Mouse (Mus musculus) Patski (cell line): ENCODE measurements at regions not wholly inside any gene's neighbourhood (a gene's known extent, or its start where the extent isn't known, plus 50 kb on each side); places are given as distances from the start of the nearest gene placed in this dataset.

Source experiments
- ATAC-seq: fragments of 100-300 bp; one replicate; pipeline ENCODE4 v1.8.0; 2021
- CTCF ChIA-PET: fragments of 350-600 bp; sonication (Branson Sonifier 250); formaldehyde crosslinking; loops from one replicate; lab custom pipeline; 2022; ENCODE audit warnings: inconsistent platforms; lab: Charles Lee
- POLR2A ChIA-PET: fragments of 350-600 bp; sonication (Branson Sonifier 250); formaldehyde crosslinking; loops from one replicate; lab custom pipeline; 2022; ENCODE audit warnings: antibody characterized with exemption, inconsistent platforms; lab: Charles Lee
- DNase-seq: peaks from one replicate; pipeline ENCODE4 v3.0.0-alpha.2; 2011; ENCODE audit warnings: low read depth, low spot score
- H3K27me3 ChIP-seq: fragments of 371-371 bp; one replicate; pipeline ENCODE4 v1.5.1; 2021
- CTCF ChIP-seq: fragments of 100-300 bp; IDR thresholded peaks from one replicate; pipeline ENCODE4 v1.5.1; 2021
- in situ Hi-C: fragments of 300-500 bp; cut with MboI; formaldehyde crosslinking; loops from 3 replicates; pipeline ENCODE4 v1.11.1; 2018; ENCODE audit warnings: low pct_unique_long_range_greater_than_20kb, mixed read lengths

GRCm38 (mm10) chr11:37463658-37464420 lies 228.1 kb upstream of the Tenm2 start:
- TF ChIP-seq CTCF: no peak
- ChIA-PET CTCF (interaction anchor here (1.1 to 1.2 kb wide), 2 partner anchors 10 to 13 kb away, joined by 3 read pairs; no protein-coding TSS in a partner anchor), POLR2A (no interaction called here)
- no peaks in the 10 kb centered on the region for H3K27me3 ChIP-seq
- ATAC-seq (no peak), DNase-seq (no peak)
- in situ Hi-C loops: no loop called here

DNA sequence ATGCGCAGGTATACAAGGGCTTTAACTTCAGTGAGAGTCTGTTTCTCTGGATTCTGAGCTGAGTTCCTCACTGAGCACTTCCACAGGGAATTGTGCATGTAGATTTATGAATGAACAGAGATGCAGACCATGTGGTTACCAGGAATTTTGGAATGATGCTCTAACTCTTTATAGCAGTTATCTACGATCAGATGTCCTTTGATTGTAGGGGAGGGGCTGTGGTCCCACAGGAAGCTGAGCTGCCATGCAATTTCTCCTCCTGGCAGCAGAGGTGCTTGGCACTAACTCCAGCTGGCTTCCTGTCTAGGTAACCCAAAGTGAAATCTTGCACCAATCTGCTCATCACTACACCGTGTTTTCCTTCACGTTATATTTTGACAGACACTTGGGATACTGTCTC lies 226.6 kb upstream of the Tenm2 start:
- DNase-seq (no peak), ATAC-seq (no peak)
- ChIA-PET POLR2A (no interaction called here), CTCF (no interaction called here)
- TF ChIP-seq CTCF: no peak
- H3K27me3 ChIP-seq: no peaks in the 10 kb centered on the region
- in situ Hi-C loops: no loop called here

DNA sequence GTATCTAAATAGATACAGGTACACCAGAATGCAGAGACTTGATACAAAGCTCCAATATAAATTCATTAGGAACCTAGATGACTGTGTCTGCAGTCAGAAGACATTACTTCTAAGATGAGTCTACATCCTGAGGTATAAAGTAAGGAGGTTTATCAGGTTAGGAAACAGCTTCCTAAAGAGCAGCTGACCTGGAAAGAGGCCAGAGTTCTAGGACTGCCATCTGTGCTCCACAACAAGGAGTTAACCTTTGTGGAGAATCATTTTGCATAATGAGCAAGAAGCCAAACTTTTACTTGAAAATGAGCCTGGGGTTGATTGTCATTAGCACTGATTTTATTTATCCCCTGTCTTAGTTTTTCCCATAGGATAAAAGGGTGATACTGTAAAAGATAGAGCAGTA lies 211.6 kb upstream of the Tenm2 start:
- CTCF ChIA-PET: no interaction called here
- no peak for ATAC-seq
- no peak for TF ChIP-seq CTCF

GRCm38 (mm10) chr11:37446626-37447025 lies 210.9 kb upstream of the Tenm2 start:
- DNase-seq (no peak), ATAC-seq (no peak)
- CTCF ChIA-PET: no interaction called here
- in situ Hi-C loops: no loop called here
- H3K27me3 ChIP-seq: no peaks in the 10 kb centered on the region
- POLR2A ChIA-PET: no interaction called here
- no peak for TF ChIP-seq CTCF

More for the DNA sequence above, 211.6 kb upstream of the Tenm2 start:
- in situ Hi-C loops: no loop called here
- no peak for DNase-seq
- POLR2A ChIA-PET: no interaction called here
- H3K27me3 ChIP-seq: no peaks in the 10 kb centered on the region

GRCm38 (mm10) chr11:37442781-37443180 lies 207.0 kb upstream of the Tenm2 start:
- no peak for TF ChIP-seq CTCF
- ChIA-PET POLR2A (no interaction called here), CTCF (no interaction called here)
- no peaks in the 10 kb centered on the region for H3K27me3 ChIP-seq
- no peak for DNase-seq
- in situ Hi-C loops: no loop called here
- no peak for ATAC-seq

DNA sequence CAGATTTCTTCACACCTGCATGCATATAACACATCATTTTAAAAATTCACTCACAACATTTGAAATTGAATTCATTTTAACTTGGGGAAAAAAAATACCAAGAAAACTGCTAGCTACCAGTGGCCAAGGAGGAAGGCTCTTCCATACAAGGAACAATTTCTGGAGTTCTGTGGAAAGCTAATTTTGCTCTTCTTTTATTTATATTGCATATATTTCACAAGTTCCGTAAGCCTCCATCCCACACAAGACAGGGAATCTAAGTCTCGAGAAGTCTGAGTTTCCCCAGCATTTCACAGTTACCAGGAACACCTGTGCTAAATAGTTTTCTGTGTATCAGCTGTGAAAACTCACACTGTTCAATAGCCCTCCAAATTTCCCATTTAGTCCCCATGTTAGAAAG lies 198.8 kb upstream of the Tenm2 start:
- no peaks in the 10 kb centered on the region for H3K27me3 ChIP-seq
- DNase-seq (no peak), ATAC-seq (no peak)
- CTCF ChIA-PET: no interaction called here
- POLR2A ChIA-PET: interaction anchor here (0.7 kb wide), 1 partner anchor 10 kb away, joined by 4 read pairs; no protein-coding TSS in a partner anchor
- no peak for TF ChIP-seq CTCF
- in situ Hi-C loops: no loop called here

GRCm38 (mm10) chr11:37424312-37425169 lies 188.8 kb upstream of the Tenm2 start:
- ChIA-PET CTCF (no interaction called here), POLR2A (interaction anchor here (0.6 kb wide), 1 partner anchor 10 kb away, joined by 4 read pairs; no protein-coding TSS in a partner anchor)
- in situ Hi-C loops: no loop called here
- ATAC-seq (no peak), DNase-seq (no peak)
- no peak for TF ChIP-seq CTCF
- no peaks in the 10 kb centered on the region for H3K27me3 ChIP-seq

DNA sequence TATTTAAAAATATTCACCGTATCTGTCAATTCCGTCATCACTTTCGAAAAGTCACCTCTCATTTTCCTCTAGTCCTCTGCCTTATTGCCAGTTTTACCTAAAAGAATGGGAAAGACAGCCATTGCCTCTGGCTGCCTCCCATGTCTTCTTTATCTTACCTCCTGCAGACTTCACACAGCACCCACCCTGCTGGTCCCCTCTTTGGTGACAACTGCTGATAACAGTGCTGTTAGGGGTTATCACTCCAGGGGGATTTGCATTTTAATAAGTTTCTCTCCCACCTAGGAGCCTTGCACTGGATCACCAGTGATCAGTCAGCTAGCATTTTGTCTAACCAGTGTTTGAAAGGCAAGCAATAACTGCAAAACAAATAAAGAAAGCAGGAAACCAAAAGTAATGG lies 177.1 kb upstream of the Tenm2 start:
- POLR2A ChIA-PET: no interaction called here

DNA sequence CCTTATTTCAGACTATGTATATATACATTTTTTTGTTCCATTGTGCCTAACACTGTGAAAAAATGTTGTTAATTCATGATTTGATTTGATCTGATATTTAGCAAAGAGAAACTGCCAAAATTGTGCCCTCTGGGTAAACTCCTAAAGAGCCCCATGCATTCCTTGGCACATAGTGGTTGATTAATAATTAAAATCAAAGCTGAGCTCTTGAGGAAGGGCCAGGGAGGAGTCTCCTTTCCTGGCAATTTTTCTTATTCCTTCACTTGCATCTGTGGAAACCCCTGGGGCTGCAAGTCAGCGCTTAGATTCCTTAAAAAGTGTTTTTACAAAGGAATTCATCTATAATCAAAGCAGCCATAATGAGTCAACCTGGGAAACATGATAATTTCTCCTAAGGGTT lies 132.2 kb upstream of the Tenm2 start:
- DNase-seq: no peak
- H3K27me3 ChIP-seq: no peaks in the 10 kb centered on the region
- ChIA-PET CTCF (interaction anchor here (0.9 to 1.3 kb wide), 2 partner anchors 12 to 20 kb away, joined by 3 read pairs; no protein-coding TSS in a partner anchor), POLR2A (no interaction called here)
- no peak for ATAC-seq
- TF ChIP-seq CTCF: no peak
- in situ Hi-C loops: no loop called here

More for the DNA sequence above, 177.1 kb upstream of the Tenm2 start:
- DNase-seq (no peak), ATAC-seq (no peak)
- in situ Hi-C loops: no loop called here
- CTCF ChIA-PET: no interaction called here
- H3K27me3 ChIP-seq: no peaks in the 10 kb centered on the region
- no peak for TF ChIP-seq CTCF

DNA sequence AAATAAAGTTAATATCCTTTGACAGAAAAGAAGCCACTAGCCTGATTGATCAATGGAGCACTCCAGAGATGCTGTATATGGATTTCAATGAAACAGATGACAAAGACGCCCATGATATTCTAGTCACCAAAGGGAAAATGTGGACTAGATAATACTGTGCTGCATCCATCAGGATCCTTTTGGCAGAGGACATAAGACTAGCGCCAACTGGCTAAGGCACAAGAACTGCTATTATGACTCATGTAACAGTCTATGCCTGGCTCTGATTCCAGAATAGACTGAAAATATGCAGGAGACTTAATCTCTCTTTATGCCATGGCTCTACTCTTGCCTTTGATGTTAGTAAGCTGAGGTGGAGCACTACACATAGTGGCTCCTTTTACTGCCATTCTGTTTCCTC lies 128.7 kb upstream of the Tenm2 start:
- in situ Hi-C loops: no loop called here
- ChIA-PET CTCF (no interaction called here), POLR2A (no interaction called here)
- ATAC-seq (no peak), DNase-seq (no peak)
- no peaks in the 10 kb centered on the region for H3K27me3 ChIP-seq
- no peak for TF ChIP-seq CTCF

GRCm38 (mm10) chr11:37355074-37355473 lies 119.3 kb upstream of the Tenm2 start:
- POLR2A ChIA-PET: no interaction called here
- DNase-seq (no peak), ATAC-seq (no peak)
- in situ Hi-C loops: no loop called here
- TF ChIP-seq CTCF: no peak
- H3K27me3 ChIP-seq: no peaks in the 10 kb centered on the region
- CTCF ChIA-PET: no interaction called here
